Mouse (Mus musculus): ENCODE results near the gene Magi2. TPM values are rescaled to one million over a fixed set of nuclear protein-coding genes. Genes with fewer than 3 reads are reported as not detected.
"Not testable (repeated sequence)": the region's sequence is repeated elsewhere in the genome, so short reads cannot be mapped to it uniquely, and the experiment has no call there.

Gene Magi2
- total RNA-seq, 1 experiment from 2014 or later = 7.6 TPM

GRCm38 (mm10) chr5:20242496-20242895 lies 1015.7 kb downstream of the Magi2 start:
- no peak for DNase-seq

DNA sequence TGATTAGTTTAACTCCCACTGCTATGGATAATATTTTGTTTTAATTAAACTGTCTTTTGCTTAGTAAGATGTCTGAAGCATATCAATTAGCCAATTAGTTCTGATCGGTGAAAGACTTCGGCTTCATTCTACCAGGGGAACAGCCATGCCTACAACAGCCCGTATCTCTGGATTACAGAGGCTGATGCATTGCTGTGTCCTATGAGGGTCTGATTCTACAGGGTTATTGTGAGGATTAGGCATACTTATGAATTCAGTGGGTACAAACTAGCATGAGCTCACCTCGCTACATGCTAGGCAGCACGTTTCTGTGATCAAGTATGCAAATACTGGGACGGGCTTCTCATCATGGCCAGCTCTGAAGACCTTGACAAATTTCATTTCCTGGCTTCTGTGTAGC lies 1022.5 kb downstream of the Magi2 start:
- DNase-seq = no peak

DNA sequence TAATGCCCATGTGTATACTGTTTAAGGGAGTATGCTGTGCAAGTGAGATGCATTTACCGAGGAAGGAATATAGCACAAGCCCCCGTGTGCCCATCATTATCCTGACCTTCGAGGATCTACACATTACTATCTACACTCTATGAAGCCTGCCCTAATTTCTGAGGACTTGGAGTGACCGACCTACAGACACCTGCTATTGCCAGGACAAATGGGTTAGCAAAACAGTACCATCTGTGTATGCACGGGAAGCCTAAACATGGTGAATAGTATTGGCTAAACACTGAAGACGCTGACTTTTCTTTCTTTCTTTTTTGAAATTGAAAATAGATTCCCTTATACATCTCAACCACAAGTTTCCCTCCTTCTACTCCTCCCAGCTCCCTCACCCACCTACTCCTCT lies 1024.7 kb downstream of the Magi2 start:
- no peak for DNase-seq

- no peak for DNase-seq
Observed at GRCm38 (mm10) chr5:20256150-20256868, 1029.5 kb downstream of the Magi2 start.

DNA sequence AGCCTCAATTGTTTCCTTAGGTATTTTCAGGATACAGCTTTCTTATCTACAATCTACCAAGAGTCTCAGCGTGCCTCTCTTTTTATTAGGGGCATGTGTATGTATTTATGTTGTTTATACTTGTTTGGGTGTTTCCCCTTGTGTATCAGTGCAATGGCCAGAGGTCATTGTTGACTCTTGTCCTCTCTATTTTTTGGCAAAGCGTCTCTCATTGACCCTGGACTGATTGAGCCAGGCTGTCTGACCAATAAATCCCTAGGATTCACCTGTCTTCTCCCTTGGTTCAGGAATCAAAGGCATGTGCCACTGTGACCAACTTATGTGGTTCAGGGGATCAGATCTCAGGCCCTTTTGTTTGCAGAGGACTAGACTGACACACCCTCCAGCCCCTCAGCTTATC lies 1030.1 kb downstream of the Magi2 start:
- no peak for DNase-seq

GRCm38 (mm10) chr5:20257419-20257818 lies 1030.6 kb downstream of the Magi2 start:
- DNase-seq = no peak

DNA sequence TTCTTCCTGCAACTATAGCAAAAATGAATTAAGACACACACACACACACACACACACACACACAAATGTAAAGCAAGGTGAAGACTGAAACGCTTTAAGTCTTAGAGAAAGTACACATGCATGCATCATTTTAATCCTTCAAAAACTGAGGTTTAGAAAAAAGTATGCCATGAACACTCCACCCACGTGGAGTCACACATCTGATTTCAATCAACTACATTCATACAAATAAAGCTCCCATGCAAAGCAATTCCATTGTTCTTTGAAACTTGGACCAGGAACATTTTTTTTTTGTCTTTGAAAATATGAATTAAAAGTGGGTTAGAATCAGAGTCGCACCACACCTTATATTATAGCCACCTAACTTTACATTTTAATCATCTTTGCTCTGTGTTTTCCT lies 1032.9 kb downstream of the Magi2 start:
- no peak for DNase-seq

GRCm38 (mm10) chr5:20272680-20273079 lies 1045.8 kb downstream of the Magi2 start:
- not testable (repeated sequence) for DNase-seq

DNA sequence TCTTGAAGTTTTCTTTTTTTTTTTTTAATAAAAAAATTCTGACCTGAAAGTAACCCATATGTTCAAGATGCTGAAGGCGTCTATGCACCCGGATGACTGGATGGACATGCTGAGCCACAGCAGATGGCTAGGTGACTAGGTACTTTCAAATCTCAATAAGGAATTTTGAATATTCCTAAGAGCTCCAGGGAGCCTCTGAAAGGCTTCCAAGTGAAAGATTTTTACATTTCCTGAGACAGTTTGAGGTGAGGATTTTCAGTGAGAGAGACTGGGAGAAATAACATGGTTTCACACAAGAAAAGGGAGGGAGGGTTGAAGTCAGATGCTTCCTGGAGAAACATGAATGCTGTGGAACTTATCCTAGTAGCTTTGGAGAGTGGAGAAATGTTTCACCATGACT lies 1048.8 kb downstream of the Magi2 start:
- no peak for DNase-seq

DNA sequence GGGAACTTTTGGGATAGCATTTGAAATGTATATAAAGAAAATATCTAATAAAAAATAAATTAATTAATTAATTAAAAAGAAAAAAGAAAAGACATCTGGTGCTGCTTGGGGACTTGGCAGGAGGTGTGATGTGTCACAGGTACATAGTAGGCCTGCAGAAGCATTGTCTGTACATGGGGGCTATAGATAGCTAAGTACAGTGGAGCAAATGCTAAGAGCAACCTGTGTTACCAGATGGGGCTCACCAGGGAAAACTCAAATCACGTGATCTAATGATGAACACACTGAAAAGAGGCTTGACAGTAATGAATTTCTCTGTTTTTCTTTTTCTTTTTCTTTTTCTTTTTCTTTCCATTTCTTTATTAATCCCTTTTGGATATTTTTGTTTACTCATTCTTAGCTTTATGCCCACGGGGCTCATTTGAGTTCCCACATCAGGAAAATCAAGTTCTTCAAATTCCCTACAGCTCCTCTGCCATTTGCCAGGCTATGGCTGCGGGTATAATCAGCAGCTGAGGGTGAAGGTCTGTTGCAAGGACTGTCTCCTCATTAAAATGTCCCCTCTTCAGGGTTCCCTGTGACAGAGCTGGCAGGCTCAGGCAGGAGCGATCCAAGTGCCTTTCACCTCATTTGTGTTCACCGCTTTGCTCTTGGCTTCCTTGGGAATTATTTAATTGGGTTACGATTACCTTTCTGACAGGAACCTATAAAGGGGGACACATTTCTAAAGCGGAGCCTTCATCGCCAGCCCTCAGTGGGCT lies 1058.4 kb downstream of the Magi2 start:
- DNase-seq = peak; percentile 35

- DNase-seq = no peak
Observed at GRCm38 (mm10) chr5:20294521-20294920, 1067.7 kb downstream of the Magi2 start.

DNA sequence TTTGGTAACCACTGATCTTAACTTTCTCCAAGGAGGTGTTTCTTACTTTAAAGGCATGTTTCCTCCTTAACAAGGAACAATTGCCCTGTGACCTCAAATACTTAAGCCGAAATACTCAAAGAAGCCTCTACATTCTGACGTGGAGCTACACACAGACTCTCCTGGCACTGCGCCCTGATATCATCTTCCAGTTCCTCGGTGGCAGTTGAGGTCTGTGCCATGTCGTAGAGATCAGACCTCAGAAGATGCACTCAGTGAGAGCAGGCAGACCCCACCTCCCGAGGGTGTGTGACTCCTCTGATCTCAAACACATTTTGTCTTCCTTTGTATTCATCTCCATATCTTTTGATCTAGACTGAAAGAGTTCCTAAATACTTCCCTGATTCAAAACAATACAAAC lies 1073.0 kb downstream of the Magi2 start:
- DNase-seq = no peak

- no peak for DNase-seq
Observed at GRCm38 (mm10) chr5:20303056-20303965, 1076.5 kb downstream of the Magi2 start.

GRCm38 (mm10) chr5:20320970-20321369 lies 1094.1 kb downstream of the Magi2 start:
- DNase-seq = no peak

DNA sequence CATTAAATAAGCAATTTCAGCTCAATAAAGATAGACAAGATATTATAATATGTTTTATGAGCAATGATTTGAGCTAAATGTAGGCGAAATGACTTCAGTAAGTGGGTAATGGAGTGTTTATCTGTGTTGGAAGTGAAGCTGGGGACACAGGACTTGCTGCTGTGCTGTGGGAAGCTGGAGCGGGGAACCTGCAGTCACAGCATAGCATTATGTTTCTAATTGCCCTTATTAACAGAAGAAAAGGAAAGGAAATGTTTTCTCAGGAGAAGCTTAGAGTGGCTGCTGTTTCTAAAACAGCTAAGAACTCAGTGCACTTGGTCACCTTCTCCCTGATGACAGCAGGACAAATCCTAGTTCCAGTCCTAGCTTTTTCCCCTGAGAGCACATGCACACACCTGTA lies 1098.5 kb downstream of the Magi2 start:
- DNase-seq = no peak

- no peak for DNase-seq
Observed at GRCm38 (mm10) chr5:20328901-20329300, 1102.1 kb downstream of the Magi2 start.

DNA sequence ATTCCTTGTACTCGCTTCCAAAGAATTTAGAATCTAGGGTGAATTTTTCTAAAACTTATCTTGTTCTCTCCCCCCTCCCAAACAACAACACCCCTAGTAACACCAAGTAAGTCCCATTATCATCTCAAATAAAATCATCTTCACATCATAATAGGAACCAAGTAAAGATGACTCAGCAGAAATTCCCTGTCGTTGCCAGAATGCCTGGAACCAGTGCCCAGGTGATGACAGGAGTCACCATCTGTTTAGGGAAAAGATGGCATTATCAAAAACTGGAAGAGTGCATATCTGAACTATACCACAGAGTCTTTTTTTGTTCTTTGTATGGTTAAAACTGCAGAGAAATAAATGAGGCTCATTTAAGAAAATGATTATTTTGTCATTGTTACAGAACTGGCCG lies 1103.2 kb downstream of the Magi2 start:
- DNase-seq = no peak

GRCm38 (mm10) chr5:20332574-20332973 lies 1105.7 kb downstream of the Magi2 start:
- DNase-seq = no peak

- DNase-seq = no peak
Observed at GRCm38 (mm10) chr5:20334549-20334948, 1107.7 kb downstream of the Magi2 start.

GRCm38 (mm10) chr5:20352941-20353340 lies 1126.1 kb downstream of the Magi2 start:
- no peak for DNase-seq

DNA sequence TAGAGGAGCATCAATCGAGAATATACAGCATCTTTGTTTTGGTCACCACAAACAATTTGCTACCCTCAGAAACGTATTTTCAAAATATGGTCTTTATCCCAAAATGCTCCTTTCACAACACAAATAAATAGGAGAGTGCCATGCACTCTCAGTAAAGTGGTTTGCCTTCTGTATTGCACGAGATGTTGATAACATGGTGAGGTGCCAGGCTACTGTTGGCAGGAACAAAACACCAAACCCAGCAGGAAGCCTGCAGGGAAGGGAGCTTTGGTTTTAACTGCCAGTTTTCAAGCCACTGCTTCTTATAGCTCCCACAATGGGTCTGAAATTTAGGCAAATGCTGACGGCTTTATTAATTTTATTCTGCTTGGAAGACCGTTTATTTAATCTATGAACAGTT lies 1131.6 kb downstream of the Magi2 start:
- no peak for DNase-seq

DNA sequence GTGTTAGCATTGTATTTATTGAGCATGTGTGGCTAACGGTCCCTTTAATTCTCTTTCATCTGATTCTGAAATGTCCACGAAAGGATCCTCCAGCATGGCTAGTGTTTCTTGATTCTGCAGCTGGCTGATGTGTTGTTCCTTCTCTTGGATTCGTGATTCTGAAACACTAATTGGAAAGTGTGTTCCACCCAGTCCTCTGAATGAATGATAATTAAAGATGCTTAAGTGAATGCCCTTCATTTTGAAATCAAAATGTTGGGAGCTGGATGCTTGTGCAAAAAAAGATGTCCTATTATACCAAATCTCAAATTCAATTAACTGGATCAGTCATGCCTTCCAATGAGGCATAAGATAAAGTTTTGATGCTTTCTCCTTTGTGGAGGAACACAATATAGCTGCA lies 1132.2 kb downstream of the Magi2 start:
- DNase-seq = no peak

DNA sequence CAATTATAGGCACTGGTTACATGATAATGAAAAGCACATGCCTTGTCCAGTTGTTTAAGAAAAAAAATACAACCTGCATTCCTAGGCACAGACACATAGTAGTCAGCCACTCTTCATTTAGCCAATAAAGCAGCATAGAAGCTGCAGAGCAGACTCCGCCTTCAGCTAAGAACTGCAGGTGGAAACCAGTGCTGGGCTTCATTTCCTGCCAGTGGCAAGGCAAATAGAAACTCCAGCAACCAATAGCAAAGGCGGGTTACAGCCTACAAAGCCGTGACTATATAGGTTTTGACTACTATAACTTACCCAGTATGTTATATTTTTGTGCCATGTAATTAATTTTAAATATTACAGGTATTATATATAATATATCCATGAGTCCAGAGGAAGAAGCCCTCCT lies 1135.3 kb downstream of the Magi2 start:
- no peak for DNase-seq

Measured in adrenal gland, postnatal 14 days (tissue).